Mouse (Mus musculus) NIH3T3 (cell line): ENCODE results near the gene Thbd.
A peak's percentile ranks its signal among the peaks of the same experiment; 100 is the strongest.

Experiments
- DNase-seq: peaks from one replicate; pipeline ENCODE4 v3.0.0-alpha.2; 2012; ENCODE audit warnings: low read depth

The Thbd gene

GRCm38 (mm10) chr2:148407870-148408760 lies at the start of gene Thbd:
Gene Thbd (minus strand): TSS chr2:148408188.
- DNase-seq = peak; percentile 79

DNA sequence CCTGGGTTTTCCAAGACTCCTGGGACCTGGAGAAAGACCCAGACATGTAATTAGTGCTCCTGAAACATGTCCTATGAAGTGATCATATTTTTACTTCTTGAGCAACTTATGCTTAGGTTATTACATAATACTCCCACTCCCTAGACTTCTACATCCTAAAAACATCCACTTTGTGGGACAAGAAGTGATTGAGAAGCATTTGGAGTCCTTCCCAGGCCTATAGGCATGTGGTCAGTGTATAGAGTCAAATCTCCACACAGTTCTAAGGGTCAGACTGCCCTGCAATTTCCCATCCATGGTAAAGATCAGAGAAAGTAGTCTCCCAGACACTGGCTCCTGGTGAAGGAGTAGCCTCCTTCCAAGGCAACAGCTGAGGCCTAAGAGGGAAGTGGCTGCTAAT lies 47.4 kb upstream of the Thbd start:
- peak; percentile 56 for DNase-seq

GRCm38 (mm10) chr2:148454014-148454542 lies 46.1 kb upstream of the Thbd start:
- DNase-seq = peak; percentile 80

DNA sequence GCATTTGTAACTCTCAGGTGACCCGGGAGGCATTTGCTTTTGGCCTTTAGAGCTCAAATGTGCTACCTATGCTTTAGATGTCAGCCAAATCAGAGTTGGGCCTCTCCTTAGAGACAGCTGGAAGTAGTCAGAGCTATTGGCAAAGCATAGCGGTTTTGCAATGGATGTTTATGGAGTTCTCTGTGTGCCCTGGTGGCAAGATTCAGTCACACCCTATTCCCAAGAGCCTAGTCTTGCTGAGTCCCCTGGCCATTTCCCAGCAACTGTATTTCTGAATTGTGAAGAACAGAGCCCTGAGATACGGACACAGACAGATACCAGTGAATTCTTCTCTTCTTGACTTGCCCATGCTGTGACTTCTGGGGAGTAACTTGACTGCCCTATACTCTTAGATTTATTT lies 45.1 kb upstream of the Thbd start:
- peak; percentile 52 for DNase-seq

- peak; percentile 61 for DNase-seq
Observed at GRCm38 (mm10) chr2:148451498-148451897, 43.5 kb upstream of the Thbd start.

DNA sequence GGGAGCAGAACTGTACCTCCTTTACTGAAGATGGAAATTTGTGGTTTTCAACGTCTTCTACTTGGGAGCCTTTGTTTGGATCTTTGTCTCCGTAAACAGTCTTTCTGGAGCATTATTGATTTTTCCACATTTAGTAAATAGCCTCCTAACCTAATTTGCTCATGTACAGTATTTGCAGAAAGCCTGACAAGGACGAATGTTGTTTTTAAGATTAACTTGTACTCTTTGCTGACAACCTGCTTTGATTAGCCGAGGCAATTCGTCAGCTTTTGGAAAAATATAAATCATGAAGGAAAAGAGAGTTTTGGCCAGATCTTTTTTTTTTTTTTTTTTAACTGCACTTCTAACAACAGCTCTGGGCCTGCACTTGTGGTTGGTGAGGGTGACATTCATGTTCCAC lies 42.6 kb upstream of the Thbd start:
- DNase-seq = peak; percentile 45

DNA sequence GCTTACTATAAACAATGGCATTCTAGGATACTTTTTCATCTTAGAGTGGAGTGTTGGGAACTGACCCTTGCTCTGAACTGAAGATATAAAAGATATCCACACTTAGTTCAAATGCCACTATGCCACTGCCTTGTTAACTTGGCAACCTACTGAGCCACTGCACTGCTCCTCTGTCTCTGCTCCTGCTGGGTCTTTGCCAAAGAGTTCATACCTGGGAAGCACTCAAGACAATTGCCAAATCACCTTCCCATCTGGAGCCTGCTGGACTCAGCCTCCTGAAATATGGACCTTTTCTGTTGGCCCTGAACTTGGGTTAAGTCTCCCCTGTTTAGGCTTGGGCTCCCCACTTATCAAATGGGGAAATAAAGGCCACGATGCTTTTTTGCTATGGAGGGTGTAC lies 41.7 kb upstream of the Thbd start:
- no peak for DNase-seq

DNA sequence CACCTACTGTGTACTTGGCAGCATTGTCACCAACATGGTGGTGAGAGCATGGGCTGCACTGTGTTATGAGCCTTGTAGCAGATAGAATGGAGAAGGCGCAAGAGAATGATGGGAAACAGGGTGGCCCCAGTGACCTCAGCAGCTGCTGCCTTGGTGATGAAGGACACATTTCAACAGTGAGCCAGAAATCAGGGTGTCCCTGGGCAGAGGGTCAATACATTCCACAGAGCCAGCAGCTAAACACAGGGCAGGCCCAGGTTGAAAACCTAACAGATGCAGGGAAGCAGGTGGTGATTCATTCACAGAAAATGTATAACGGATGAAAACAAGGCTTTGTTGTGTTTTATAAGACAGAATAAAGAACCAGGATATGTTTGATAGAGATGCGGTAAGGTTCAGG lies 38.5 kb upstream of the Thbd start:
- no peak for DNase-seq

- no peak for DNase-seq
Observed at GRCm38 (mm10) chr2:148445616-148446015, 37.6 kb upstream of the Thbd start.

DNA sequence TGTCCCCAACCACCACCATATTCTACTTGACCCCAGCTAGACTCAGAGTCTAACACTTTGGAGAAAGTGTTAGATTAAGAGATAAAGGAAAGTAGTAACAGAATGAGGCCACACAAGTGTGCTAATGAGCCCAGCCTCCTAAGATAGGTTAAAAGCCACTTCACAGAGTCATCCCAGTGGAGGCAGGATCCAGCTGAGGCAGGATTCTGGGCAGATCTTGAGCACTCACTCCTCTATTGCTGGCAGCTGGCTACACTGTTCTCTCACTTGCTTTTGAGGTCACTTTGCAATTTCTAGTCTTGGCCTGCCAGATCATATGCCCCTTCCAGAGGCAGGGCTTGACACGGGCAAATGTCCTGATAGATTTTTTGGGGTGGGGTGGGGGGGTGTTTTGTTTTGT lies 36.5 kb upstream of the Thbd start:
- no peak for DNase-seq

DNA sequence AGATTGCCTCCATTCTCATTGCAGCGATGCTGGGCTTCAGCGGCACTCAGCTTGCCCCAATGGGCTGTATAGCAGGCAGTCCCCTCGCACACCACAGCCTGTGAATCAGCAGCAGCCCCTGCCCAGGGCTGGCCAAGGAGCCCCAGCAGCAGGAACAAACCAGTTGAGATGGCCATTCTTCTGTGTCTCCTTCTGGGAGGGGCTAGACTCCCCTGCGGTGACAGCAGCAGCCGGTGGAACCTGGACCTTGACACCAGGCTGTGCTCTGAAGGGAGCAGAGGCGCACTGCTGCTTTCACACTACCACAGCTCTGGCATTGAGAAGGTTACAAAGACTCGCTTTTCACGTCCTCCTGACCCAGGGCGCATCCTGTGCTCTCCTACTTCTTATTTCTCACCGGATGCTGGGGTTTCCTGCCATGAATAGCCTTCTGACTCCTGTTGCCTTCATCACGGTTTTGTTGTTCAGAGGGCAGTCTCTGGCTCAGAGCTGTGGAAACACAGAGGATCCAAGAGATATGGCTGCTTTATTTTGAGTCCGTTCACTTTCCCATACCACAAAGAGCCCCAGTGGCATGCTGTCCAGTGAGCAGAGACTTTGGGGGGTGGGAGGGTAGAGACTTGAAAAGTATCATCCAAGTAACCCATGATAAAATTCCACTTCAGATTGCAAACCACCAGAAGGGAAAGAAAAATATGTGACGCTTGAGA lies 35.4 kb upstream of the Thbd start, which contains the start of gene Cd93:
Cd93 (minus strand) TSS at position 315 of the 710 bp plus-strand sequence.
- no peak for DNase-seq

- no peak for DNase-seq
Observed at GRCm38 (mm10) chr2:148442710-148443109, 34.7 kb upstream of the Thbd start.

DNA sequence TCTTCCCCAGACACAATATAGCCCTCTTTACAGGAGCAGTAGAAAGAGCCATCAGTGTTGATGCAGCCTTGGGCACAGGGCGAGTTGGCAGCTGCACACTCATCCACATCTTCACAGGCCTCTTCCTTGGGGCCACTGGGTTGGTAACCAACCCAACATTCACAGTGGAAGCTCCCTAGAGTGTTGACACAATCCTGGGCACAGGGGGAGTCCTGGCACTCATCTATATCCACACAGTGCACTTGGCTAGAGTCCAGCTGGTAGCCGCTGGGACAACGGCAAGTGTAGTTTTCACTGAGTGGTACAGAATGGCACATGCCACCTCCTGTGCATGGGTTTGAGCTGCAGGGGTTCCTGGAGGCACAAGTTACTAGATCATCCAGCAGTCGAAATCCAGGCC lies 34.2 kb upstream of the Thbd start:
- no peak for DNase-seq

DNA sequence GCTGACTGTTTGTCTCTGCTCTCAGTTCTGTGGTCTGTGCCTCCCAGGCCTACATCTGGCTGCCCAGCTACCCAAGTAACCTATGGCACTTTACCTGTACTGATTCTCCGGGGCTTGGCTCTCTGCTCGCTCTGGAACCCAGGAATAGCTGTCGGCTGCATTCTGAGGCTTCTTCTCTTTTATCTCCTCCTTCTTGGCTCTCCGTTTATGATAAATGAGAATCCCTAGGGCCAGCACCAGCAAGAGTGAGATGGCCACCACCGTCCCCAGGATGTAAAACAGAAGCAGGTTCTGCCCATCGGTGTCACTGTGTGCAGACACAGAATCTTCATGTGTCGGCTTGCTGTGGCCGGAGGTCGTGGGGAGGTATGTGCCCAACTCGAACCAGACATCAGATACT lies 33.4 kb upstream of the Thbd start:
- DNase-seq = no peak

GRCm38 (mm10) chr2:148439691-148440276 lies 31.8 kb upstream of the Thbd start:
- DNase-seq = peak; percentile 34

DNA sequence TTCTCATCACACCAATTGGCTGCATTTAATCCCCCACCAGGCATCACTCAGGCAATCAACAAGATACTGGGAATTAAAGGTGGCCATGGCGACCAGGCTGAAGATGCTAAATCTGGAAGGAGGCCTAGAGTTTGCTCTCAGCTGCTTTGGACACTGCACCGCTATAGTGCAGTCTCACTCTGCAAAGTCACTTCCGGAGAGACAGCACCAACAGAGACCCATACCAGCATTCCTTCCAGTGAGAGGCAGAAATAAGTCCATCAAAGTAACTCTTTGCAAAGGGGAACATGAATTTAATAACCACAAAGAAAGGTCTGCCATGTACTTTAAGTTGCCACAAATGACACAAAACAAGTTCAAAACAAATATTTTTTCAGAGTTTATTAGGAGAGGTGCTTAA lies 28.3 kb upstream of the Thbd start:
- DNase-seq = no peak

DNA sequence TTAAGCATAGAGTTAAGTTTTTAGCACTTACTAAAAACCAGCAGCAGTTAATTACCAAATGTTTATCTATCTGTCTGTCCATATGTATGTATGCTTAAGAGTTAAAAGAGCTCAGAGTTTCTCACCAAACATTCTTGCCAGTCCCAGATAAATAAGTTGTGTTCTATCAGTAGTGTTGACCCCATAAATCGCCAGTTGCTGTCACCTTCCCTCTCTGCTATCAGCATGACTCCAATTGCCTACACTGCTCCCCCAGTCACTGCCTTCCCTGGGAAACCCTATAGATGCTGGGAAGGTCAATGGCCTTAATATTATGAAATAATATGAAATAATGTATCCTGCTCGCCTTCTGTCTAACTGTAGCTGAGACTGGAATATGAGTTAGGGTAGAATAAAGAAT lies 24.4 kb upstream of the Thbd start:
- no peak for DNase-seq

DNA sequence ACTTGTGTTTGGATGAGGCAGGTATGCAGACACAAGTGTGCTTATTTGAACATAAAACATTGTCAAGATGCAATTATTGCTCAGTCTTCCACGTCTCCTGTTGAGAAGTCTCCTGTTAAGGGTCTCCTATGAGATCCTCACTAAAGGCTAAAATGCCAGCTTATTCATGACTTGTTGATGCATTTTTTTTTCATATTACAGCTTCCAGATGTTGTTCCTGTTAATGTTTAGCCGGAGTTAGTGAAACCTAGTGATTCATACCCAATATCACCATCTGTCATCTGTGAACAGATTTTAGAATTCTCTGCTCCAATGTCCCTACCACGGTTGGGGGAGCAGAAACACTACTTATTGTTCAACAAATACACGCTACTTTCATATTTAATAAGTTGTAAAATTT lies 23.0 kb upstream of the Thbd start:
- DNase-seq = peak; percentile 61

DNA sequence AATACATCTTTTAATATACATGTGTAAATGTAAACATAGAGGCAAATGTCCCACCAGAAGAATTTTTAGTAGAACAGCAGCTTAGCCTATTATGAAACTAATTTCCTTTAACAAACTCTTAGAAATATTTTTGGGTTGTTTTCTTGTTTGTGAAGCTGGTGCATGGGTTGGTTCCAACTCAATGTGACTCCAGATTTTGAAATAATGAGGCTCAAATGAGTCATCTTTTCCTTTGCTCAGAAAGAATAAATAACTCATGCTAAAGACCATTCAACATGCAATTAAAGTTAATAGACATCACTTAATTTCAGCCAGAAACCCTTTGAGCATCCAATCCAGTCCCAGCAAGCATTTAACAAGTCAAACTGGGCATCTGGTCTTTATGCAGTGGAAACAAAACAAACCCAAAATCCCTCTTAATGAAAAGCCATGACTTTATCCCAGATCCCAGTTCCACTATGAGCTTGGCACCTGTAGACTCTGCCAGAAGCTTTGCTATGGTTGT lies 21.1 kb upstream of the Thbd start:
- peak; percentile 69 for DNase-seq

DNA sequence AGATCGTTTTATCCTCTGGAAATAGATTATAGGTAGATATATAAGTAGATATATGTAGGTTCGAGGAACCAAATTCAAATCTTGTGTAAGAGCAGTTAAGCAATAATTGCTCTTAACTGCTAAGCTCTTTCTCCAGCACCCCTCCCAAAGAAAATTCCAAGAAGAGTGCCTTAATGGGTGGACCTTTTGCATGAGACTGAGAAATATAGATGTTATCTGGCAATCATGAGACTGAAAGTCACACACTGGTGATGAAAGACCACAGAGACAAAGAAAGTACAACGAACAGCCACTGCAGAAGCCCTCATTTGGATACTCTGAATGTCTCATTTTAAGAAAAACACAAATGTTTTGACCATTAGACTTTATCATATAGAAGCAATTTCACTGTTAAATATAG lies 20.5 kb upstream of the Thbd start:
- DNase-seq = peak; percentile 50

GRCm38 (mm10) chr2:148427553-148427952 lies 19.6 kb upstream of the Thbd start:
- DNase-seq = no peak

DNA sequence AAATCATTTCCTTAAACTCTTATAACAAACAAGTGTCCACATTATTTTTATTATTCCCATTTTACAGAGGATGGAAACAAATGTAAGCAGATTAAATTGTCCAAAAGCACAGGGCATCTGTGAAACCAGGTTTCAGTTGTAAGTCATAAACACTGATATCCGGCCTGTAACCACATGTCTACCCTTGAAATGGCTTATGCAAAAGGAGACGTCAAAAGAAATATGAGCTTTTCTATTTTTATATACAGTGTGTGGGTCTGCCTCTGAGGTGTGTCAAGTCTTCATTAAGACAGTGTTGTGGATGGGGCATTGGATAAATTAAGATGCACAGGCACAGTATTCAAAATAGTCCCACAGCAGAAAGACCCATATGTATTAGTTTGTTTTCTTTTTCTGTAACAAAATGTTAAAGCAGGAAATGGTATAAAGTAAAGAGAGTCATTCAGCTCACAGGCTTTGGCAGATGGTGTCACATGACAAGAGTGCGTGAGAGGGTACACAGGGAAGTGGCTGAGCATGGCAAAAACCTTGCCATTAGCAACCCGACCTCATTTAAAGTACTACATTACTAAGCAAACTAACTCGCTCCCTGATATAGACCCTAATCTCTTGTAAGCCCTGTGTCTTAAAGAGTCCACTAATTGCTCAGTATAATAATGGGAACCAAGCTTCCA lies 17.9 kb upstream of the Thbd start:
- no peak for DNase-seq
